In the genomic region with DNA sequence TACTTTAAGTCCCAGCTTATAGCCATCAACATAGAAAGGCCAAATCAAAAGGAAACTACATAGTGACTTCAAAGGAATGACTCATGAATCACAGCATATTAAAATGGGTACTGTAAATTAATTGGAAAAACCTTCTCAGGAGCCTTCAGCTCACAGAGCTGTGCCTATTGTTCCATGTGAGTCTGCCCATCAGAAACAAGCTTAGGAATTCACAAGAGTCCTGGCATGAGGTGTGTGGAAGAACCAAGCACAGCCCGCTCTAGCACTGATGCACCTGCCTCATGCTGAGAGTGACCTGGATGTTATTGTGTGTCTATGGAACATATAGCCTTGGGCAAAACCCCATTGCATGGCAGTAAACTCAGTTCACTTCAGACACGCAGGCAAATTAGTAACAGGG, we compare ENCODE assay signal across 17 mouse cellular contexts.
"Had no signal": no experiment of that assay in that cellular context is flagged by ENCODE, and none has a peak within 500 bp of the region (broad histone marks: within the 10 kb centered on the region; RNA-seq: fewer than 3 reads in every experiment).

No protein-coding gene starts in this region.

- H3K9me3 ChIP-seq: midbrain, embryonic 10.5 days; midbrain, embryonic 12.5 days; neural tube, embryonic 13.5 days; neural tube, embryonic 15.5 days had no signal

- H3K36me3 ChIP-seq: midbrain, embryonic 10.5 days; midbrain, embryonic 12.5 days; neural tube, embryonic 13.5 days; neural tube, embryonic 15.5 days had no signal

- DNase-seq: lung, adult 18-20 months; lung, embryonic 14.5 days; lung, postnatal 14 days; midbrain, embryonic 14.5 days; right cerebral cortex, adult 18-20 months; right cerebral cortex, postnatal 25 days; right cerebral cortex, postnatal 4 days; spleen, adult 18-20 months; thymus, adult 18-20 months; thymus, postnatal 14 days; thymus, postnatal 36 days had no signal

- H3K27me3 ChIP-seq: midbrain, embryonic 12.5 days; neural tube, embryonic 13.5 days; neural tube, embryonic 15.5 days had no signal

- H3K4me2 ChIP-seq: lung, embryonic 14.5 days; midbrain, embryonic 12.5 days; neural tube, embryonic 13.5 days; neural tube, embryonic 15.5 days had no signal

- H3K9ac ChIP-seq: lung, embryonic 14.5 days; midbrain, embryonic 12.5 days; neural tube, embryonic 13.5 days; neural tube, embryonic 15.5 days had no signal

- H3K4me1 ChIP-seq: neural tube, embryonic 15.5 days had no signal

- H3K27ac ChIP-seq: midbrain, embryonic 12.5 days; neural tube, embryonic 13.5 days; neural tube, embryonic 15.5 days had no signal

- H3K4me3 ChIP-seq: midbrain, embryonic 10.5 days; midbrain, embryonic 12.5 days; myocyte; neural tube, embryonic 13.5 days; neural tube, embryonic 15.5 days had no signal

- ATAC-seq: midbrain, embryonic 16.5 days had no signal
